Mouse (Mus musculus): ENCODE results near the gene Spn. TPM values are rescaled to one million over a fixed set of nuclear protein-coding genes. Genes with fewer than 3 reads are reported as not detected.

The Spn gene
- polyA plus RNA-seq, 1 experiment, result 21.7 TPM

DNA sequence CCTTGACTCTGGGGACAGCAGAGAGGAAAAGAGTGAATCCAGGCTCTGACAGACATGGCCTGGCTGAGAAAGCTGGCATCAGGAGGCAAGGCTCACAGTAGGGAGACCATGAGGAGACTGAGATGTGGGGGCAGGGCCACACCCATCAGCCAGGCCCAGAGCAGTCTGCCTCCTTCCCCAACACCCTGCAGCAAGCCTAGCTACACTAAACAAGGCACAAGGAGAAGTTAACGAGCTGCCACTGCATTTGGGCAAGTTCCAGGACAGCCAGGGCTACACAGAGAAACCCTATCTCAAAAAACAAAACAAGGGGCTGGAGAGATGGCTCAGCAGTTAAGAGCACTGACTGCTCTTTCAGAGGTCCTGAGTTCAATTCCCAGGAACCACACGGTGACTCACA, 4.6 kb upstream of the Spn start:
- Histone ChIP-seq H3K36me3 (ENCODE audit: control insufficient read depth, insufficient read depth) (no peaks in the 10 kb centered on the region), H3K4me3 (no peak overlapping the region), H3ac (ENCODE audit: control insufficient read depth, insufficient read length) (no peak overlapping the region), H3K27me3 (ENCODE audit: control insufficient read depth, insufficient read depth, insufficient read length) (no peaks in the 10 kb centered on the region), H3K79me2 (ENCODE audit: control insufficient read depth, insufficient read depth) (no peaks in the 10 kb centered on the region), H3K4me2 (ENCODE audit: low read depth) (no peak overlapping the region)
- TF ChIP-seq TCF3 (IDR thresholded peaks at IDR 0.05; ENCODE audit: insufficient read length, low read depth), result no peak
- TF ChIP-seq MYOD1 (IDR thresholded peaks at IDR 0.05; ENCODE audit: control insufficient read depth in 1 of 3, insufficient read length in 2 of 3, low read depth in 2 of 3), result no peak
- no peak for TF ChIP-seq REST (IDR thresholded peaks at IDR 0.05; ENCODE audit: insufficient read depth, insufficient read length)
- TF ChIP-seq USF1 (IDR thresholded peaks at IDR 0.05; ENCODE audit: low read depth), result no peak
- TF ChIP-seq CEBPB (IDR thresholded peaks at IDR 0.05; ENCODE audit: insufficient read depth, poor library complexity, severe bottlenecking), result no peak
- no peak for TF ChIP-seq MAX (IDR thresholded peaks at IDR 0.05; ENCODE audit: low read depth)
- TF ChIP-seq POLR2AphosphoS2 (IDR thresholded peaks at IDR 0.05; ENCODE audit: insufficient read length, low read depth), result no peak
- no peak for TF ChIP-seq SRF (IDR thresholded peaks at IDR 0.05; ENCODE audit: control insufficient read depth, insufficient read length, low read depth)
- no peak for TF ChIP-seq TCF12 (IDR thresholded peaks at IDR 0.05; ENCODE audit: insufficient read depth, poor library complexity, severe bottlenecking)
- TF ChIP-seq POLR2A (IDR thresholded peaks at IDR 0.05; ENCODE audit: insufficient read length, low read depth), result no peak
- no peak for TF ChIP-seq E2F4 (IDR thresholded peaks at IDR 0.05; ENCODE audit: insufficient read depth)
- TF ChIP-seq MYOG (IDR thresholded peaks at IDR 0.05; ENCODE audit: control insufficient read depth in 1 of 3, insufficient read depth in 1 of 3, insufficient read length in 2 of 3, low read depth in 2 of 3), result no peak

GRCm38 (mm10) chr7:127140623-127141404, 3.2 kb upstream of the Spn start:
- H3K4me2 ChIP-seq (ENCODE audit: low read depth), result no peak overlapping the region
- H3K36me3 ChIP-seq (ENCODE audit: control insufficient read depth, insufficient read depth), result no peaks in the 10 kb centered on the region
- no peaks in the 10 kb centered on the region for H3K27me3 ChIP-seq (ENCODE audit: control insufficient read depth, insufficient read depth, insufficient read length)
- TF ChIP-seq USF1 (IDR thresholded peaks at IDR 0.05; ENCODE audit: low read depth) (peak; percentile 53), MAX (IDR thresholded peaks at IDR 0.05; ENCODE audit: low read depth) (no peak)
- no peak overlapping the region for H3ac ChIP-seq (ENCODE audit: control insufficient read depth, insufficient read length)
- no peak overlapping the region for H3K4me3 ChIP-seq
- no peaks in the 10 kb centered on the region for H3K79me2 ChIP-seq (ENCODE audit: control insufficient read depth, insufficient read depth)

GRCm38 (mm10) chr7:127139562-127139961, 1.9 kb upstream of the Spn start:
- no peak overlapping the region for H3ac ChIP-seq (ENCODE audit: control insufficient read depth, insufficient read length)
- H3K27me3 ChIP-seq (ENCODE audit: control insufficient read depth, insufficient read depth, insufficient read length), result no peaks in the 10 kb centered on the region
- no peak for TF ChIP-seq USF1 (IDR thresholded peaks at IDR 0.05; ENCODE audit: low read depth)
- TF ChIP-seq CEBPB (IDR thresholded peaks at IDR 0.05; ENCODE audit: insufficient read depth, poor library complexity, severe bottlenecking), result no peak
- no peak for TF ChIP-seq TCF3 (IDR thresholded peaks at IDR 0.05; ENCODE audit: insufficient read length, low read depth)
- TF ChIP-seq TCF12 (IDR thresholded peaks at IDR 0.05; ENCODE audit: insufficient read depth, poor library complexity, severe bottlenecking), result no peak
- TF ChIP-seq MYOD1 (IDR thresholded peaks at IDR 0.05; ENCODE audit: control insufficient read depth in 1 of 3, insufficient read length in 2 of 3, low read depth in 2 of 3), result no peak
- TF ChIP-seq SRF (IDR thresholded peaks at IDR 0.05; ENCODE audit: control insufficient read depth, insufficient read length, low read depth), result no peak
- no peak for TF ChIP-seq POLR2A (IDR thresholded peaks at IDR 0.05; ENCODE audit: insufficient read length, low read depth)
- no peak for TF ChIP-seq E2F4 (IDR thresholded peaks at IDR 0.05; ENCODE audit: insufficient read depth)
- TF ChIP-seq MAX (IDR thresholded peaks at IDR 0.05; ENCODE audit: low read depth), result no peak
- no peak for TF ChIP-seq POLR2AphosphoS2 (IDR thresholded peaks at IDR 0.05; ENCODE audit: insufficient read length, low read depth)
- TF ChIP-seq MYOG (IDR thresholded peaks at IDR 0.05; ENCODE audit: control insufficient read depth in 1 of 3, insufficient read depth in 1 of 3, insufficient read length in 2 of 3, low read depth in 2 of 3), result no peak
- no peak for TF ChIP-seq REST (IDR thresholded peaks at IDR 0.05; ENCODE audit: insufficient read depth, insufficient read length)
- no peaks in the 10 kb centered on the region for H3K36me3 ChIP-seq (ENCODE audit: control insufficient read depth, insufficient read depth)
- no peak overlapping the region for H3K4me2 ChIP-seq (ENCODE audit: low read depth)
- no peak overlapping the region for H3K4me3 ChIP-seq
- H3K79me2 ChIP-seq (ENCODE audit: control insufficient read depth, insufficient read depth), result no peaks in the 10 kb centered on the region

DNA sequence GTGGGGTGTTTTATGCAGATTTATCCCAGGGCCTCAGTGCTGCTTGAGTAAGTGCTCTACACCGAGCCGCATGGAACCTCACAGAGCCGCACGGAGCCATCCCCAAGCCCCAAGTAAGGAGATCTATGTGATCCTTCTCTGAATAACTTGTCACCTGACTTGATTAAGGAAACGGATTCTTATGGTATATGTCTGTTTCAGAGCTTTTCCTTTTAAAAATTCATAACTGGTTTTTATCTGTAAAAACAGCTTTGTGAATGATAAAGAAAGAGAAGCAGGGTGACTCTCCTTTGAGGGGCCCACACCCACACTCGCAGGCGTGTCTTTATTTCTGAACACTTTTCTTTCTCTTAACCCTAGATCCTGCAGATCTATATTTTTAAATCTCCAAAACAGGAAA, 1.5 kb upstream of the Spn start:
- Histone ChIP-seq H3K27me3 (ENCODE audit: control insufficient read depth, insufficient read depth, insufficient read length) (no peaks in the 10 kb centered on the region), H3K4me2 (ENCODE audit: low read depth) (no peak overlapping the region), H3K4me3 (no peak overlapping the region), H3K79me2 (ENCODE audit: control insufficient read depth, insufficient read depth) (no peaks in the 10 kb centered on the region), H3K36me3 (ENCODE audit: control insufficient read depth, insufficient read depth) (no peaks in the 10 kb centered on the region), H3ac (ENCODE audit: control insufficient read depth, insufficient read length) (no peak overlapping the region)
- TF ChIP-seq MAX (IDR thresholded peaks at IDR 0.05; ENCODE audit: low read depth) (no peak), TCF3 (IDR thresholded peaks at IDR 0.05; ENCODE audit: insufficient read length, low read depth) (no peak), SRF (IDR thresholded peaks at IDR 0.05; ENCODE audit: control insufficient read depth, insufficient read length, low read depth) (no peak), USF1 (IDR thresholded peaks at IDR 0.05; ENCODE audit: low read depth) (no peak), TCF12 (IDR thresholded peaks at IDR 0.05; ENCODE audit: insufficient read depth, poor library complexity, severe bottlenecking) (no peak), REST (IDR thresholded peaks at IDR 0.05; ENCODE audit: insufficient read depth, insufficient read length) (no peak), POLR2A (IDR thresholded peaks at IDR 0.05; ENCODE audit: insufficient read length, low read depth) (no peak), MYOD1 (IDR thresholded peaks at IDR 0.05; ENCODE audit: control insufficient read depth in 1 of 3, insufficient read length in 2 of 3, low read depth in 2 of 3) (no peak), E2F4 (IDR thresholded peaks at IDR 0.05; ENCODE audit: insufficient read depth) (no peak), CEBPB (IDR thresholded peaks at IDR 0.05; ENCODE audit: insufficient read depth, poor library complexity, severe bottlenecking) (no peak), POLR2AphosphoS2 (IDR thresholded peaks at IDR 0.05; ENCODE audit: insufficient read length, low read depth) (no peak), MYOG (IDR thresholded peaks at IDR 0.05; ENCODE audit: control insufficient read depth in 1 of 3, insufficient read depth in 1 of 3, insufficient read length in 2 of 3, low read depth in 2 of 3) (no peak)
